In the genomic region with DNA sequence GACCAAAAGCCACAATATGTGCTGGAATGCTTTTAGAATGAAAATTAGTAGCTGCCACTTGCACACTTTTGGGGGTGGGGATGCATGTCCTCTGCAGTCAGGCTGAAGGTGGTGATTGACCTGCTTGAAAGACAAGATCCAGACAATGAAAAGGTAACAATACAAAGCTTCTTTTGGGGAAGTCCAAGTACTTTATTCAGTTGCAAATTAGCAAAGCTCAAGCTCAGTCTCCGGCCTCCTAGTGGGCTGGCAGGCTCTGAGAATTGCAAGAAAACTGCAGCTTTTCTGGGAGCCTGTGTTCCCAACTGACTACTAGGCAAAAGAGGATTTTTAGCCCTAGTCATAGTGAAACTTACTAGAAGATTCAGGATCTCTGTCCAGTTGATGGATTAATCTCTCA, we compare ENCODE assay signal across 22 mouse cellular contexts.
"Had no signal": no experiment of that assay in that cellular context is flagged by ENCODE, and none has a peak within 500 bp of the region (broad histone marks: within the 10 kb centered on the region; RNA-seq: fewer than 3 reads in every experiment).

No protein-coding gene starts in this region.

- DNase-seq: heart, postnatal 10 days; heart, postnatal 14 days; heart, postnatal 36 days; heart, postnatal 4 days; kidney, adult 11 months; kidney, adult 18-20 months; kidney, adult 2 months; kidney, adult 8-10 months; kidney, adult 9 months; kidney, postnatal 10 days; kidney, postnatal 14 days; kidney, postnatal 25 days; kidney, postnatal 36 days; kidney, postnatal 4 days; layer of hippocampus, adult 9-11 months; layer of hippocampus, postnatal 36 days had no signal

- ATAC-seq: hindbrain, embryonic 16.5 days; hindbrain, postnatal 0 days; inflammation-experienced regulatory T-cells, adult 6 months; intestine, embryonic 15.5 days; intestine, embryonic 16.5 days; intestine, postnatal 0 days had no signal
